Mouse (Mus musculus): Measurements from ENCODE around the gene Rsph10b. TPM values are rescaled to one million over a fixed set of nuclear protein-coding genes. Genes with fewer than 3 reads are reported as not detected.

Rsph10b gene
- total RNA-seq (2021) (under 1 TPM in 1 of 2 experiments, not detected in 1; 0.30 TPM), polyA plus RNA-seq (2012; rRNA removed) (0.47 and 0.50 TPM in 2 replicates)
- long read RNA-seq, partial matches to known transcripts: 0 of 1 reads
- long read RNA-seq, other reads (novel, unspliced or antisense): 1 of 1 reads

DNA sequence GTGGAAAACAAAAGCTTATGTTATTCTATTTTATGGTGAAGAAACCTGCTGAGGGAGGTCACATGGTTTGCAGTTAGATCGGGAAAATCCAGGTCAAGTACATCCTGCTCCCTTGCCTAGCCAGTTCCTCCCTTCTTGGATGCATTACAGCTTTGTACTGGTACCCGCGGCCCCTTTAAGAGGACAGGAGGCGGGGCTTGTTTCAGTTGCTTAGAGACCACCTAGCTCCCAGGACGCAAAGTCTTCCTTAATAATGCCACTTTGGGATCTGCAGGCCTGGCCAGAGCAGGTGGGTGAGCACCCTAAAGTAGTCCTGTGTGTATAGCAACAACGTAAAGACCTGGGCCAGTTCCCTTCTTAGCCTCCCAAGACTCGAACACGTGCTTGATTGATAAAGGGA lies at the start of gene Rsph10b:
Gene Rsph10b, plus strand, starts transcription at position 205 of the 400 bp plus-strand sequence.
- Histone ChIP-seq H3K79me2 (replicated peaks; ENCODE audit: control insufficient read depth, insufficient read depth, low read length) (no peaks in the 10 kb centered on the region), H3K9ac (ENCODE audit: low read depth, low read length) (no peak within 1 kb of the TSS), H3K27me3 (ENCODE audit: control insufficient read depth, insufficient read depth, low read length) (no peaks in the 10 kb centered on the region), H3K4me1 (ENCODE audit: control insufficient read depth, insufficient read depth, low read length) (no peaks in the 10 kb centered on the region), H3K27ac (no peak within 1 kb of the TSS), H3K4me3 (no peak within 1 kb of the TSS), H3K36me3 (ENCODE audit: control insufficient read depth, insufficient read depth, low read length) (no peaks in the 10 kb centered on the region)
- 29% methylated on average over 8 of the region's 8 CpGs for WGBS
- no peak for DNase-seq
- no peak for TF ChIP-seq EP300 (IDR thresholded peaks at IDR 0.05; ENCODE audit: insufficient read depth, low read depth, low read length)
- no peak for TF ChIP-seq POLR2A (IDR thresholded peaks at IDR 0.05; ENCODE audit: insufficient read depth, low read depth, low read length)
- no peak for TF ChIP-seq CTCF (IDR thresholded peaks at IDR 0.05)
- intact Hi-C loops (cut with DNase I): no loop called here

DNA sequence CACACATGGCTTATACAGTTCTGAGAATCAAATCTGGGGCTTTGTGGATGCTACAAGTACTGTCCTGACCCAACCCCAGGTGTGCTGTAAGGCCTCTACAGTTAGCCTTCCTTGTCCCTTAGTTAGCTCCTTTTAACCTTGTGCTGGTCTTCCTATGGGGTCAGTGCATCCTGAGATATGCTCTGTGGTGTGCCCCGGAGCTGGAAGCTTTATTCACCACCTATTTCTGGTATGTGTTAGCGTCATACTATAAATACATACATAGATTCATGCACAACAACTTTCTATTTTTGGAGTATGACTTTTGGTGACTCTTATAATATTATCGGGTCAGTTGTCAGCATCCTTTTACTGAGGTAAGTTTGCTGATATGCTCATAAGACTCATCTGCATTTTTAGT lies 47.6 kb upstream of the Rsph10b start:
- no peak for DNase-seq
- 66% methylated on average over 3 of the region's 3 CpGs for WGBS
- Histone ChIP-seq H3K27me3 (ENCODE audit: control insufficient read depth, insufficient read depth, low read length) (no peaks in the 10 kb centered on the region), H3K79me2 (replicated peaks; ENCODE audit: control insufficient read depth, insufficient read depth, low read length) (no peaks in the 10 kb centered on the region), H3K27ac (no peak overlapping the region), H3K9ac (ENCODE audit: low read depth, low read length) (no peak overlapping the region), H3K36me3 (ENCODE audit: control insufficient read depth, insufficient read depth, low read length) (peaks cover 3% of the 10 kb centered on the region; the same call in 1 of the 2 replicates), H3K4me3 (no peak overlapping the region), H3K4me1 (ENCODE audit: control insufficient read depth, insufficient read depth, low read length) (no peaks in the 10 kb centered on the region)
- intact Hi-C loops (cut with DNase I): no loop called here
- TF ChIP-seq CTCF (IDR thresholded peaks at IDR 0.05) (no peak), POLR2A (IDR thresholded peaks at IDR 0.05; ENCODE audit: insufficient read depth, low read depth, low read length) (no peak), EP300 (IDR thresholded peaks at IDR 0.05; ENCODE audit: insufficient read depth, low read depth, low read length) (no peak)

DNA sequence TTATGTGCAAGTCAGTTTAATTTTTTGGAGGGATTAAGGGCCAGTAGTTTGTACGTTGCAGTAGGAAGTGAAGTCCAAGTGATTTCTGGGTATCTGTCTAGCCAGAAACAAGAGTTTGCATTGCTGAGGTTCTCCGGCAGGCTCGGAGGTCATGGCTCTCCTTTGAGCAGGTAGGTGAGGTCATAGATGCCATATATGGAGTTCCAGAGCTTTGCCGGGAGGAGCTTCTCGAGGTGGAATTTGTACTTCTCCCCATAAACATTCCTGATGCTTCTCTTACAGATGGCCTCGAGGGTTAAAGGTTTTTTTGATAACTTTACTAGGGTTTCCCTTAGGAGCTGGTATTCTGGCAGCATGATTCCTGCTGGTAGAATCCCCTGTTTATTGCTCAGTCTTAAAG lies 42.1 kb upstream of the Rsph10b start:
- DNase-seq: no peak
- Histone ChIP-seq H3K9ac (ENCODE audit: low read depth, low read length) (no peak overlapping the region), H3K4me3 (no peak overlapping the region), H3K4me1 (ENCODE audit: control insufficient read depth, insufficient read depth, low read length) (no peaks in the 10 kb centered on the region), H3K27me3 (ENCODE audit: control insufficient read depth, insufficient read depth, low read length) (no peaks in the 10 kb centered on the region), H3K27ac (no peak overlapping the region), H3K36me3 (ENCODE audit: control insufficient read depth, insufficient read depth, low read length) (peaks cover under 1% of the 10 kb centered on the region; the same call in 1 of the 2 replicates), H3K79me2 (replicated peaks; ENCODE audit: control insufficient read depth, insufficient read depth, low read length) (no peaks in the 10 kb centered on the region)
- intact Hi-C loops (cut with DNase I): no loop called here
- WGBS: 72% methylated on average over 6 of the region's 6 CpGs
- TF ChIP-seq CTCF (IDR thresholded peaks at IDR 0.05) (no peak), POLR2A (IDR thresholded peaks at IDR 0.05; ENCODE audit: insufficient read depth, low read depth, low read length) (no peak), EP300 (IDR thresholded peaks at IDR 0.05; ENCODE audit: insufficient read depth, low read depth, low read length) (no peak)

DNA sequence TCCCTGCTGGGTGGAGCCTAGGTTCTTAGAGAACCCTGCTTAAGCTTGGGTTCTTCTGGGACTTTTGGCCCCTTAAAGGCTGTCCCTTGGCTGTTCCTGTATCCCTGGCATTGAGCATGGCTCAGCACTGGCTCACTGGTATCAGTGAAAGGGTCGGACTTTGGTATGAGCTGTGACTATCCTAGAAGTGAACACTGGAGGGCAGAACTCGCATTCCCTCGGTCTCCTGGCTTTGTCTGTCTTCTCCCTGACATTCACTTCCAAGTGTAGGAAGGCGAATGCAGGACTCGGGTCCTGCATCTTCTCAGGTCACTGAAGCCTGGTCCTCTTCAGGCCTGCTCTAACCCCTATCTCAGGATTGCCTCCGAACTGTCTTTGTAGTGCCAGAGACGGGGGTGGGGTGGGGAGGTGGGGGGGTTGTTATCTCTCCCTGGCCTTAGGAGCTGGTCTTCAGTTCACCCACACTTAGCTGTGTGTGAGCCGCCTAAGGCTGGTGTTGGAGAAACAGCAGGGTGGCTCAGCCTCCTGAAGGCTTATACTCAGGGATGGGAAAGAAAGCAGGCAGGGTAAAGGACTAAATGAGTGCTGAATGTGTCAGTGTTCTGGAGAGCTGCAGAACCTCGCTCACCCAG lies 40.5 kb upstream of the Rsph10b start:
- no peak for DNase-seq
- H3K36me3 ChIP-seq (ENCODE audit: control insufficient read depth, insufficient read depth, low read length): no peaks in the 10 kb centered on the region

DNA sequence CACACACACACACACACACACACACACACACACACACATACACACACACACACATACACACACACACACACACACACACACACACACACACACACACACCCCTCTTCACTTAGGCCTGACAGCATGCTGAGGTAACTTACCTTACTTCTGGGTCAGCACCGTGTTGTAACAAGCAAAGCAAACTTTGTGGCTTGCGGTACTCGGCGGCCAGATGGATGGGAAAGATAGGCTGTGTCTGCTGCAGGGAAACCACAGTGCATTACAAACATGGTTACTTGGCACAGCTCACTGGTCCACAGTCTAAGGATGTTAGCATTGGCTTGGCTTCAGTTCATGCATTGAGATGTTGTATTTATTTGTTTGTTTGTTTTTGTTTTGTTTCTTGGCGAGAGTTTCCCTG lies 39.4 kb upstream of the Rsph10b start:
- Histone ChIP-seq H3K27me3 (ENCODE audit: control insufficient read depth, insufficient read depth, low read length) (no peaks in the 10 kb centered on the region), H3K4me1 (ENCODE audit: control insufficient read depth, insufficient read depth, low read length) (no peaks in the 10 kb centered on the region), H3K9ac (ENCODE audit: low read depth, low read length) (no peak overlapping the region), H3K36me3 (ENCODE audit: control insufficient read depth, insufficient read depth, low read length) (no peaks in the 10 kb centered on the region), H3K4me3 (no peak overlapping the region), H3K79me2 (replicated peaks; ENCODE audit: control insufficient read depth, insufficient read depth, low read length) (no peaks in the 10 kb centered on the region), H3K27ac (no peak overlapping the region)
- WGBS: 71% methylated on average over 5 of the region's 5 CpGs
- no peak for TF ChIP-seq CTCF (IDR thresholded peaks at IDR 0.05)
- TF ChIP-seq EP300 (IDR thresholded peaks at IDR 0.05; ENCODE audit: insufficient read depth, low read depth, low read length): no peak
- TF ChIP-seq POLR2A (IDR thresholded peaks at IDR 0.05; ENCODE audit: insufficient read depth, low read depth, low read length): no peak
- intact Hi-C loops (cut with DNase I): no loop called here
- no peak for DNase-seq

More for the DNA sequence above, 40.5 kb upstream of the Rsph10b start:
- Histone ChIP-seq H3K79me2 (replicated peaks; ENCODE audit: control insufficient read depth, insufficient read depth, low read length) (no peaks in the 10 kb centered on the region), H3K9ac (ENCODE audit: low read depth, low read length) (no peak overlapping the region), H3K4me1 (ENCODE audit: control insufficient read depth, insufficient read depth, low read length) (no peaks in the 10 kb centered on the region), H3K27me3 (ENCODE audit: control insufficient read depth, insufficient read depth, low read length) (no peaks in the 10 kb centered on the region), H3K4me3 (no peak overlapping the region), H3K27ac (no peak overlapping the region)
- intact Hi-C loops (cut with DNase I): no loop called here
- 62% methylated on average over 9 of the region's 9 CpGs for WGBS
- TF ChIP-seq EP300 (IDR thresholded peaks at IDR 0.05; ENCODE audit: insufficient read depth, low read depth, low read length) (no peak), POLR2A (IDR thresholded peaks at IDR 0.05; ENCODE audit: insufficient read depth, low read depth, low read length) (no peak), CTCF (IDR thresholded peaks at IDR 0.05) (peak; percentile 40)

DNA sequence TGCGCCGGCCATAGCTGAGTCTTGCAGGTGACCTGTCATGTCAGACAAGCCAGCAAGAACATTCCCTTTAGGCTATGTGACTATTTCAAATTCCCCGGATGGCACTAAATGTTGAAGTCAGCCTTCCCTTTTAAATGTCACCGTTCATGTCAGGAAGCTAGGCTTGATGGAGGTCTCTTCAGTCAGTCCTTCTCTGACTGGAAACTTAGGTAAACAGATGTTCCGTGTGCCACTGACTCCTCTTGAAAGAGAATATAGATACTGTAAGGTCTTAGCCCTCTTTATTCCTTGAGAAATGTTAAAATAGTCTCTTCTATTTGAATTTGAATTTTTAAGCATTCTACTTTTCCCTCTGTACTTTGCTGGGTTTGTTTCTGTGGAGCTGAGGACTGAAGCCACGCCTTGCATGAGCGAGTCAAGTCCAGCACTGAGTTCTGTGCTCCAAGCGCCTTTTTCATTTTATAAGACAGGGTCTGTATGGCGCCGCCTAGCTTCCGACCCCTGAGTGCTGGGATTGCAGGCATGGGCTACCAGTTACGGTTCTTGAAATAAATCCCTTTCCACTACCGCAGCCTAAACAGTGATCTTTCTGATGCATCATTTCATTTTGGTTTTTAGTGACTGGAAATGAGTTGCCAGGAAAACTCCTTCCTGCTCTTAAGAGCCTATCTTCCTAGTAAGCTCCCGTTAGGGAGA lies 35.1 kb upstream of the Rsph10b start, which contains the start of gene Ankrd61:
Gene Ankrd61, minus strand, starts transcription at position 51 of the 696 bp plus-strand sequence.
- TF ChIP-seq POLR2A (IDR thresholded peaks at IDR 0.05; ENCODE audit: insufficient read depth, low read depth, low read length) (no peak), EP300 (IDR thresholded peaks at IDR 0.05; ENCODE audit: insufficient read depth, low read depth, low read length) (no peak), CTCF (IDR thresholded peaks at IDR 0.05) (0 out of 2 replicates have a peak, but pooled peaks have one; percentile 1)
- Histone ChIP-seq H3K9ac (ENCODE audit: low read depth, low read length) (no peak within 1 kb of the TSS), H3K4me3 (no peak within 1 kb of the TSS), H3K79me2 (replicated peaks; ENCODE audit: control insufficient read depth, insufficient read depth, low read length) (no peaks in the 10 kb centered on the region), H3K27me3 (ENCODE audit: control insufficient read depth, insufficient read depth, low read length) (no peaks in the 10 kb centered on the region), H3K27ac (no peak within 1 kb of the TSS), H3K36me3 (ENCODE audit: control insufficient read depth, insufficient read depth, low read length) (peaks cover 6% of the 10 kb centered on the region; the same call in 1 of the 2 replicates), H3K4me1 (ENCODE audit: control insufficient read depth, insufficient read depth, low read length) (peaks cover 1% of the 10 kb centered on the region)
- 89% methylated on average over 14 of the region's 14 CpGs for WGBS
- DNase-seq: no peak
- intact Hi-C loops (cut with DNase I): no loop called here
